Mouse (Mus musculus) spleen, postnatal 10 days (tissue): ENCODE data around the gene Lrrc38.
A peak's percentile ranks its signal among the peaks of the same experiment; 100 is the strongest.

Experiments
- DNase-seq, 2 experiments: peaks; one replicate each; pipeline ENCODE4 v3.0.0; 2021 to 2022; ENCODE audit warnings: low spot score in 2 of 2

Gene Lrrc38

GRCm38 (mm10) chr4:143350047-143351015 is 774 bp downstream of the Lrrc38 start:
- DNase-seq: no peak

- DNase-seq: no peak
These were observed 2.7 kb downstream of the Lrrc38 start for GRCm38 (mm10) chr4:143352301-143352700.

GRCm38 (mm10) chr4:143361520-143361919 is 12.0 kb downstream of the Lrrc38 start:
- no peak for DNase-seq

GRCm38 (mm10) chr4:143366415-143367041 is 17.0 kb downstream of the Lrrc38 start:
- DNase-seq: no peak

GRCm38 (mm10) chr4:143379480-143379879 is 29.9 kb downstream of the Lrrc38 start:
- DNase-seq: no peak

GRCm38 (mm10) chr4:143379931-143380715 is 30.6 kb downstream of the Lrrc38 start:
- no peak for DNase-seq

GRCm38 (mm10) chr4:143380716-143381004 is 31.1 kb downstream of the Lrrc38 start:
- peak; percentile 7 to 54 for DNase-seq

GRCm38 (mm10) chr4:143382163-143382562 is 32.6 kb downstream of the Lrrc38 start:
- no peak for DNase-seq

GRCm38 (mm10) chr4:143383646-143384045 is 34.1 kb downstream of the Lrrc38 start:
- DNase-seq: no peak

- DNase-seq: peak in 1 of 2 experiments; percentile 21
These were observed 39.6 kb downstream of the Lrrc38 start for GRCm38 (mm10) chr4:143388955-143389702.

- no peak for DNase-seq
These were observed 44.6 kb downstream of the Lrrc38 start, which contains the start of gene Pramel1 for GRCm38 (mm10) chr4:143394181-143394580. Pramel1 (plus strand) TSS chr4:143394428.

- DNase-seq: no peak
These were observed 62.1 kb downstream of the Lrrc38 start for GRCm38 (mm10) chr4:143411566-143412218.

- DNase-seq: peak; percentile 76 to 89
These were observed 62.9 kb downstream of the Lrrc38 start, which contains the start of gene Pramef8 for GRCm38 (mm10) chr4:143412219-143413092. Pramef8 (plus strand) TSS chr4:143412426.

GRCm38 (mm10) chr4:143413621-143414020 is 64.1 kb downstream of the Lrrc38 start:
- DNase-seq: no peak

- DNase-seq: no peak
These were observed 64.6 kb downstream of the Lrrc38 start for GRCm38 (mm10) chr4:143414121-143414520.
